Mouse (Mus musculus) limb, embryonic 11.5 days (tissue): ENCODE data around the gene 4930426L09Rik. TPM values are rescaled to one million over a fixed set of nuclear protein-coding genes. Genes with fewer than 3 reads are reported as not detected.

Source experiments
- ATAC-seq: fragments of 200-750 bp; cut with Nextera tagmentation; 2 replicates; pipeline ENCODE4 v1.8.0; 2017; ENCODE audit warnings: low read depth; ENCODE audit not compliant: insufficient number of reproducible peaks, low FRiP score, low TSS enrichment
- DNase-seq: peaks from one replicate; pipeline ENCODE4 v3.0.0-alpha.2; 2015; ENCODE audit warnings: low spot score
- H3K27ac ChIP-seq: fragments of 300-500 bp; sonication (generic); replicated peaks from 2 replicates; pipeline ENCODE4 v1.5.1; 2014; ENCODE audit warnings: low read depth, mild to moderate bottlenecking, low read length
- H3K27me3 ChIP-seq: fragments of 300-500 bp; sonication (generic); 2 replicates; pipeline ENCODE4 v1.6.1; 2014; ENCODE audit warnings: mild to moderate bottlenecking, low read length, mixed read lengths; ENCODE audit not compliant: control insufficient read depth, insufficient read depth
- H3K36me3 ChIP-seq: fragments of 300-500 bp; sonication (generic); 2 replicates; pipeline ENCODE4 v1.6.1; 2014; ENCODE audit warnings: mild to moderate bottlenecking, low read length, moderate library complexity, mixed read lengths; ENCODE audit not compliant: control insufficient read depth, insufficient read depth
- H3K4me1 ChIP-seq: fragments of 300-500 bp; sonication (generic); 2 replicates; pipeline ENCODE4 v1.6.1; 2014; ENCODE audit warnings: low read length, mixed read lengths; ENCODE audit not compliant: control insufficient read depth, insufficient read depth
- H3K4me2 ChIP-seq: fragments of 300-500 bp; sonication (generic); 2 replicates; pipeline ENCODE4 v1.6.1; 2014; ENCODE audit warnings: low read depth, mild to moderate bottlenecking, moderate library complexity; ENCODE audit not compliant: severe bottlenecking
- H3K4me3 ChIP-seq: fragments of 300-500 bp; sonication (generic); 2 replicates; pipeline ENCODE4 v1.5.1; 2014; ENCODE audit warnings: low read depth, low read length
- H3K9ac ChIP-seq: fragments of 300-500 bp; sonication (generic); 2 replicates; pipeline ENCODE4 v1.6.1; 2014; ENCODE audit warnings: mild to moderate bottlenecking, low read length
- H3K9me3 ChIP-seq: fragments of 300-500 bp; sonication (generic); 2 replicates; pipeline ENCODE4 v1.6.1; 2016; ENCODE audit warnings: low read length; ENCODE audit not compliant: control insufficient read depth
- WGBS: fragments of 180-500 bp; shearing (Covaris S2); extraction: QIAGEN DNeasy Blood & Tissue Kit; methylation state at CpG from one replicate; pipeline ENCODE4 v1.1.7; 2014; 5-methylcytosine and 5-hydroxymethylcytosine counted together
- polyA plus RNA-seq: library from polyadenylated mRNA; unstranded; fragments of >200 nt; fragmentation: Nextera tagmentation; extraction: Ambion mirVana; gene quantifications from 2 replicates; pipeline ENCODE4 v1.2.1, GENCODE M21; 2014

4930426L09Rik gene
- polyA plus RNA-seq, 1 experiment from 2014 or later: 0.13 TPM

- H3K9me3 ChIP-seq: no peaks in the 10 kb centered on the region
- no peaks in the 10 kb centered on the region for H3K27me3 ChIP-seq
- no peak overlapping the region for H3K9ac ChIP-seq
- no peak overlapping the region for H3K27ac ChIP-seq
- DNase-seq (no peak), ATAC-seq (no peak)
- 87% methylated on average over 3 of the region's 3 CpGs for WGBS
- H3K36me3 ChIP-seq: no peaks in the 10 kb centered on the region
- no peak overlapping the region for H3K4me3 ChIP-seq
- no peak overlapping the region for H3K4me2 ChIP-seq
- H3K4me1 ChIP-seq: peaks cover 2% of the 10 kb centered on the region; the same call in 1 of the 2 replicates
These were observed 9.3 kb upstream of the 4930426L09Rik start for GRCm38 (mm10) chr2:18988885-18989284.

- Histone ChIP-seq H3K4me1 (peaks cover 16% of the 10 kb centered on the region), H3K4me2 (no peak overlapping the region), H3K27me3 (no peaks in the 10 kb centered on the region), H3K4me3 (no peak overlapping the region), H3K9me3 (no peaks in the 10 kb centered on the region), H3K36me3 (no peaks in the 10 kb centered on the region), H3K9ac (no peak overlapping the region), H3K27ac (no peak overlapping the region)
- ATAC-seq (no peak), DNase-seq (no peak)
- WGBS: 70% methylated on average over 7 of the region's 7 CpGs
These were observed 5.3 kb upstream of the 4930426L09Rik start for GRCm38 (mm10) chr2:18992512-18993510.

- H3K36me3 ChIP-seq: no peaks in the 10 kb centered on the region
- no peaks in the 10 kb centered on the region for H3K9me3 ChIP-seq
- peak overlapping the region; percentile 72 for H3K4me3 ChIP-seq
- H3K4me2 ChIP-seq: peak overlapping the region; percentile 75
- H3K4me1 ChIP-seq: peaks cover 16% of the 10 kb centered on the region
- DNase-seq (peak; percentile 54), ATAC-seq (no peak)
- no peak overlapping the region for H3K27ac ChIP-seq
- no peaks in the 10 kb centered on the region for H3K27me3 ChIP-seq
- WGBS: under 1% methylated on average over 25 of the region's 25 CpGs
- peak overlapping the region; percentile 37; the same call in 1 of the 2 replicates for H3K9ac ChIP-seq
These were observed 1.5 kb upstream of the 4930426L09Rik start for GRCm38 (mm10) chr2:18996451-18997211.

- 0% methylated on average over 43 of the region's 46 CpGs for WGBS
- Histone ChIP-seq H3K4me1 (peaks cover 16% of the 10 kb centered on the region), H3K27ac (peak overlapping the region; percentile 22; the same call in 1 of the 2 replicates), H3K9me3 (no peaks in the 10 kb centered on the region), H3K9ac (peak overlapping the region; percentile 73), H3K4me3 (peak overlapping the region; percentile 72), H3K27me3 (no peaks in the 10 kb centered on the region), H3K36me3 (no peaks in the 10 kb centered on the region), H3K4me2 (peak overlapping the region; percentile 75)
- peak; percentile 72 for ATAC-seq
- peak; percentile 72 for DNase-seq
These were observed 664 bp upstream of the 4930426L09Rik start for GRCm38 (mm10) chr2:18997387-18997971.

- Histone ChIP-seq H3K4me3 (no peak overlapping the region), H3K36me3 (no peaks in the 10 kb centered on the region), H3K4me2 (no peak overlapping the region), H3K4me1 (peaks cover 10% of the 10 kb centered on the region; the same call in 1 of the 2 replicates), H3K27me3 (no peaks in the 10 kb centered on the region), H3K9me3 (no peaks in the 10 kb centered on the region), H3K9ac (no peak overlapping the region), H3K27ac (no peak overlapping the region)
- WGBS: 88% methylated on average over 2 of the region's 2 CpGs
- ATAC-seq: no peak
- DNase-seq: no peak
These were observed 1.3 kb downstream of the 4930426L09Rik start for GRCm38 (mm10) chr2:18999395-18999794.

- H3K36me3 ChIP-seq: no peaks in the 10 kb centered on the region
- DNase-seq: no peak
- H3K27me3 ChIP-seq: no peaks in the 10 kb centered on the region
- 80% methylated on average over 10 of the region's 10 CpGs for WGBS
- ATAC-seq: no peak
- no peak overlapping the region for H3K4me2 ChIP-seq
- H3K4me3 ChIP-seq: no peak overlapping the region
- H3K4me1 ChIP-seq: no peaks in the 10 kb centered on the region
- H3K9ac ChIP-seq: no peak overlapping the region
- no peaks in the 10 kb centered on the region for H3K9me3 ChIP-seq
- no peak overlapping the region for H3K27ac ChIP-seq
These were observed 6.7 kb downstream of the 4930426L09Rik start for GRCm38 (mm10) chr2:19004801-19005200.

GRCm38 (mm10) chr2:19006124-19006523 is 8.0 kb downstream of the 4930426L09Rik start:
- Histone ChIP-seq H3K27me3 (no peaks in the 10 kb centered on the region), H3K4me1 (no peaks in the 10 kb centered on the region), H3K36me3 (no peaks in the 10 kb centered on the region), H3K4me2 (no peak overlapping the region), H3K4me3 (no peak overlapping the region), H3K9me3 (no peaks in the 10 kb centered on the region), H3K27ac (no peak overlapping the region), H3K9ac (no peak overlapping the region)
- DNase-seq (no peak), ATAC-seq (no peak)
- 89% methylated on average over 7 of the region's 7 CpGs for WGBS

GRCm38 (mm10) chr2:19007580-19007979 is 9.4 kb downstream of the 4930426L09Rik start:
- Histone ChIP-seq H3K9me3 (no peaks in the 10 kb centered on the region), H3K4me1 (no peaks in the 10 kb centered on the region), H3K4me2 (no peak overlapping the region), H3K9ac (no peak overlapping the region), H3K27me3 (no peaks in the 10 kb centered on the region), H3K27ac (no peak overlapping the region), H3K4me3 (no peak overlapping the region), H3K36me3 (no peaks in the 10 kb centered on the region)
- 75% methylated on average over 4 of the region's 4 CpGs for WGBS
- no peak for ATAC-seq
- DNase-seq: no peak
